Mouse (Mus musculus) heart, adult 9 months (tissue): Measurements from ENCODE around the gene Bcl3.

Experiments
- DNase-seq, 2 experiments: peaks; one replicate each; pipeline ENCODE4 v3.0.0; 2022; ENCODE audit warnings: low spot score in 2 of 2

The Bcl3 gene

DNA sequence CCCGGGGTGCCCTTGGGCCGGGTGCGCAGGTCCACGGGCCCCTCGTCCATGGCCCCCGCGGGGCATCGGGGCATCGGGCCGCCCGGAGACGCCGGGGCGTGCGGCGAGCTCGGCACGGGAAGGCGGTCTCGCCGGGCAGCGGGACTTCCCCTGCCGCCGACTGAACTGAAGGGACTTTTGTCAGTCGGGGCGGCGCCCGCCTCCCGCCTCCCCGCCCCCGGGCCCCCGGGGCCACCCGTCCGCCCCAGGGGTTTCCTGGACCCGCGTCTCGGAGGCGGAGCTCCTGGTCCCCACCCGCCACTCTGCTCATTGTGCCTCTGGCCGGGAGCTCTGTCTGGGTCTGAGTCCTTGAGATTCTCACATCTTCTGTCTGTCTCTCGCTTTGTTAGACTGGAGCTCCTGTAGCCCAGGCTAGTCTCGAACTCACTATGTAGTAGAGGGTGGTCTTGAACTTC is at the start of gene Bcl3:
TSS of gene Bcl3 (minus strand) at position 167 of the 455 bp plus-strand sequence.
- peak; percentile 81 to 83 for DNase-seq

DNA sequence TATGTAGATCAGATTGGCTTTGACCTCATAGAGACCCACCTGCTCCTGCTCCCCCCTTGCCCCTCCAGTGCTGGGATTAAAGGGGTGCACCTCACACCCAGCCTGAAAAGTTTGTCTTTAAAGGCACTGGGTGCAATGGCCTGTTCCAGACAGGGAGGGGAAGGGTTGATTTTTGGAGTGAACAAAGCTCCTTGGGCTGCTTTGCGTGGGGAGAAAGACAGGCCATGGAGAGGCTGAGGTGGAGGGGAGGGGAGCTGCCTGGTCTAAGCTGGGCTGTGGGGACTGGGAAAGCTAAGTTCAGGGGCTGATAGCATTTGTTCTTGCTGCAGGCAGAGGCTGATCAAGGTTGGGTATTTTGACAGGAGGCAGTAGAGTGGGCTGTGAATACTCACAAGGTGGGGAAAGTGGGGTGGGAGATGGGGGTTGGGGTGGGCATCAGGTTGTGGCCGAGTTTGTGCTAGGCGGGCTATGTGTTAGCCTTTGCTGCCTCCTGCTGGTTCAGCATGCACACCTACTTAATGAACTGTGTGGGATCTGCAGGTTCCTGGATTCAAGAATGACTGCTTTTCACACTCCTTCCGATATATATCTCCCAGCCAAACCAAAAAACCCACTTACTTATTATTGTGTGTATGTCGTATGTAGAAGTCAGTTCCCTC is 49.5 kb upstream of the Bcl3 start:
- peak in 1 of 2 experiments; percentile 40 for DNase-seq

DNA sequence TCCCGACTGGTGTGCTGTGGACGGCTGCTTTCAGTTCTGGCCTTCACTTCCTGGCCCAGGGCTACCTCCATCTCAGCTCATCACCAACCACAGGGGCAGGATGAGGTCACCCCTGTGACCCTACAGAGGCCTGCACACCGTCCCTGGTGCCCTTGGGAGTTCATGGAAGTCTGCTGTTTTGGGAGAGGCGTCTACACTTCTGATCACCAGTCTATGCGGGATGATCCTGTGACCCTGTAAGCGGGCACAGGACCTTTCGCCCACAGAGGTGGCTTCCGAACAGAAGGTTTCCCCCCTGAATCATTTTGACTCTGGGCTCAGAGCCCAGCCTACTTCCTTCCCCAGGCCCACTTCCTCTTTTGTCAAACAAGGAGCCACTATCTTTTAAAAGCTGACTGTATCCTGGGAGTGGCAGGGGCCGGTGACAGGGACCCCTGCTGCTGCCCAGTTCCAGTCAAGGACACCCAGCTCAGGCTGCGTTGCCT is 48.6 kb upstream of the Bcl3 start:
- DNase-seq: peak; percentile 55 to 67

DNA sequence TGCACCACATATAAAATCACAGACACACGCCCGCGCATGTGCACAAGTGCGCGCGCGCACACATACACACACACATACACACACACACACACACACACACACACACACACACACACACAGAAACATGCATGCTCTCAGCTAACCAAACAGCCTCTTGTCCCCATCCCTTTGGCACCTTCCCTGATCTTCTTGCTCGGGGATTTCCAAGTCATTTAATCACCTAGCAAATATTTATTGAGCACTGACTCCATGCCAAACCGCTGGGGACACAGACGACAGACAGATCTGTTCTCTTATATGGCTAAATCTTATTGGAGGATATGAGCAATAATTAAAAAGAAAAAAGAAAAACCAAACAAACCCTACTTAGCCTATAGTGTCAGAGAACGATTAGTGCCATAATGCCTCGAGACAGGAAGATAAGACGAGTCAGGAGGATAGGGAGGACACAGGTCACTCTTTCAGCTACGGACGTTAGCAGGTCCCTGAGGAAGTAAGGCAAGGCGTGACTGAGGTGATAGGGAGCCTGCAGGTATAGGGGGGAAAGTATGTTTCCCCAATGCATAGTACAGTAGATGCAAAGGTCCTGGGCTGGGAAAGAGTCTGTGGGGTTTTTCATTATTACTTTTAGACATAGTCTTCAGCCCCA is 45.3 kb upstream of the Bcl3 start:
- no peak for DNase-seq

DNA sequence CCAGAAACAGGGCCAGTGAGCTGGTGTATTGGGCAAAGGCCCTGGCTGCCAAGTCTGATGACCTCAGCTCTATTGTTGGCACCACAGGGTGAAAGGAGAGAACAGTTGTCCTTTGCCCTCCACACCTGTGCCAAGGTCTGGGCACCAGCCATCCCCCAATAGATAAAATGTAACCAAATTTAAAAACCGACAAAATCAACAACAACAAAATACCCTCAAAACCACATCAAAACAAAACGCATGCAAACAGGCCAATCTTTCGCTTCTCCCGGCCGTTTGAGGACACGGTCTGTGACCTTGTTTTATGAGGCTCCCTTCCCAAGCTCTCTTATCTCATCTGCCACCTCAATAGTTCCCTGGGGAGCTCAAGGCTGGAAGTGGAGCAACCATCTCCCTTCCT is 43.9 kb upstream of the Bcl3 start:
- peak in 1 of 2 experiments; percentile 52 for DNase-seq

DNA sequence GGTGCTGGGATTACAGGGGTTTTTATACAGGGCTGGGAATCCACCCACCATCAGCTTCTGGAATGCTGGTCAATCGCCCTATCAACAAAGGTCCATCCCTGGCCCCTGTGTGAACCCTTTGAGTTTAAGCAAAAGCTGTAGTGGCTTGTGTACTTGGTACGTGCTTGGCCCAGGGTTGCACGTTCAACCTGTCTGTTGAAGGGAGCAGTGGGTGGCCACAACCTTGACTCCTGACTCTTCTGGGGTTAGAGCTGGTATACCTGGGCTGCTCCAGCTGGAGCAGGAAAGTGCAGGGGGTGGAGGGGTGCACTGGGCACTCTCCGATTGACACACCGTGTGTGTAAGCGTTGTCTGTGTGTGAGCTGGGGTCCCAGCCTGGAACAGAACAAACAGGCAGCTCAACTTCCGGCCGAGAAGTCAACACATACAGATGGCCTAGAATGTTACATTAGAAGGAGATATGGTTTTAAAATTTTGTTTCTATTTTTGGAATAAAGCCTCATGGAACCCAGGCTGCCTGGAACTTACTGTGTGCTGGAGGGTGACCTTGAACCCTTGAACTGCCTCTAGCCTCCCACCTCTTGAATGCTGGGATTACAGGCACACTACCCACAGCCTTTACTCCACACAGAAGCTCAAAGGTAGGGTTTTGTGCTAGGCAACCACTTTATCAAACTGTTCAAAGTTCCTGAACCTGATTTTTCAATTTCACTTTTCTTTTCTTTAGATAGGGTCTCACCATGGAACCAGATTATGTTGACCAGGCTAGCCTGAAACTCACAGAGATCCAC is 42.9 kb upstream of the Bcl3 start:
- DNase-seq: no peak

DNA sequence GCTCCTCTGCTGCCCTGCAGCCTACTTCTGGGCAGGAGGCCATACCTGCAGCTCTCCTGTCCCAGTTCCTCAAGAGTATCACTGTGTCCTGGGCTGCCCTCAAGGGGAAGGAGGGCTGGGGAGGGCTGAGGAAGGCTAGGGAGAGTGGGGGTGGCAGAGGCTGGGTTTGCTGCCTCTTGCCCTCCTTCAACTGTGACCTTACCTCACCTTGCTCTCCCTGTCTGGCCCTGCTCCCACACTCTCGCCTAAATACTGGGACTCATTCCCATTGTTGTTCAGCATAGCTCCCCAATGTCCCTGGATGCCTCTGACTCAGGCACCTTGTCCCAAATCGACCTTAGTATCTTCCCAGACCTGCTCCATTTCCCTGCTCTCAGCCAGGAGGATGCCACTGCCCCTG is 41.7 kb upstream of the Bcl3 start:
- peak; percentile 31 to 70 for DNase-seq

DNA sequence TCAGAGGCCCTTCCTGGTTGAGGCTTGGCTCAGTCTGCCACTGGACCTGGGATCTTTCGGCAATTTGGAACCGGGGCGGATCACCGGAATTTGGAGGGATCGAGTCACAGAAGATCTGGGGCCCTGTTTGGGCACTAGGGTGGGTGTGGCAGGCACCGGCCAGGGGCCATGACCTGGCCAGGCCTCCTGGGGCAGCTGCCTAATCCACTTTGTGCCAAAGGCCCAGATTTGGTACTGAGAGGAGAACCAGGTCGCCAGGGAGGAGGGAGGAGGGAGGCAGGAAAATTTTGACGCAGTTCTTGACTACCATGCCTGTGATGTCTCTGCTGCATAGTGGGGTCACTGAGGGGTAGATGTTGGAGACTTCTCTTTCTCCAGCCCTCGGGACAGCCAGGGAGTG is 38.6 kb upstream of the Bcl3 start, which contains the start of gene Ceacam16:
TSS of gene Ceacam16 (minus strand) at position 101 of the 400 bp plus-strand sequence.
- DNase-seq: no peak

DNA sequence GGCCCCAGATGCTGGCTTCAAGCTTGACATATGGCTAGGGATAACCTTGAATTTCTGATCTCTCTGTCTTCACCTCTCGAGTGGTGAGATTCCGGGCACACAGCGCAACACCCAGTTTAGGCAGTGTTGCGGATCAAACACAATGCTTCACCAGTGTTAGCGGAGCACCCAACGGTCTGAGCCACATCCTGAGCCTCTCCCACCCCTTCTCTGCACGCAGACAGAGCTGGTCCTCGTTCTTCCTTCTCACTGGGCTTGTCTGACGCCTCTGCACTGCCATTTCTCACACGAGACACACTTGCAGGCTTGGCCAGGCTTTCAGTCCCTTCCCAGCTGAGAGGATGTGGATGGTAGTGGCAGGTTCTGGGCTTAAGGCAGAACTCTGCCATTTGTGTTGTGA is 37.2 kb upstream of the Bcl3 start:
- no peak for DNase-seq

DNA sequence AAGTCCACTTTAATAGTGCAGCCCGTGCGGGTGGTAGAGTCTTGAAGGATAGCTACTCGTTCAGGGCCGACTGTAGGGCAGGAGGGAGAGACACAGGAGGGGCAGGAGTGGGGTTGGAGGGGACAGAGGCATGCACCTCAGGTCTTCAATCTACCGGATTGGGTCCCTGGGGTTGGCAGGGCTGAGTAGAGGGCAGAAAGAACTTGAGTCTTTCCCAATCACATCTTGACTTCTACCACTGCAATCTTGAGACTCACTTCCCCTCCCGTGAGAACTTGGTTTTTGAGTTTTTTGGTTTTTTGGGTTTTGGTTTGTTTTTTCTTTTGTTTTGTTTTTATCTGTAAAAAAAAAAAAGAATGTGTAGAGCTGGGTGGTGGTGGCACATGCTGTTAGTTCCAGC is 33.7 kb upstream of the Bcl3 start:
- DNase-seq: no peak

DNA sequence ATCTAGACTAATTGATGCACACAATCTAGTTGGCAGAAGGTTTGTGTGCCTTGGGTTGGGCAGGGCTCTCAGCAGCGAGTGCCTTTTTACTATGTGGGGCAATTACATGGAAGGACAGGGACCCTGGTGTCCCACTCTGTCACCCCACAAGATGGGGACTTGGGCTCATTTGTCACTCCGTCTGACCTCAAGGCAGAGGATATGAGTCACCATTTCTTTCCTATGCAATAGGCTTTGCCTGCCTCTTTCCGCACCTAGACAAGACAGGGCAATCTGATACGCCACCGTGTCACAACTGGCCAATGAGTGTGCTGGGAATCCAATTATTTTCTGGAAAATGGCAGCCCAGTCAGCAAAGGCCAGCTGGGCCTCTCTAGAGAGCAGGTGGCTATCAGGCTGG is 33.1 kb upstream of the Bcl3 start:
- no peak for DNase-seq

DNA sequence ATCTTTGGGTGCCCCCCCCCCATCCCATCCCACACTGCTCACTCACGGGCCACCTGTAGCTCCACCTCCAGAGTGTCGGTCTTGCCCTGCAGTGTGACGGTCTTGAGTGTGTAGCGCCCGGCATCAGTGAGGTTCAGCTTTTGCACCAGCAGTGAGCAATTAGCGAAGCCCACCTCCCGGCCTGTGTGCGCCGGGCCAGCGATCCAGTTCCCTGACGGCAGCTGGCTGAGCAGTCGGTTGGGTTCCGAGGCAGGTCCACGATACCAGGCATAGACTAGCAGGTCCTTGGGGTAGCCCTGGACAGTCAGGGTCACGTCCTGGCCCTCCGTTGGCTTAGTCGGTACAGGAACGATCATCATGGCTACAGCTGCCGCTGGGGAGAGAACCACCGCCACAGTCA is 31.0 kb upstream of the Bcl3 start:
- DNase-seq: no peak

DNA sequence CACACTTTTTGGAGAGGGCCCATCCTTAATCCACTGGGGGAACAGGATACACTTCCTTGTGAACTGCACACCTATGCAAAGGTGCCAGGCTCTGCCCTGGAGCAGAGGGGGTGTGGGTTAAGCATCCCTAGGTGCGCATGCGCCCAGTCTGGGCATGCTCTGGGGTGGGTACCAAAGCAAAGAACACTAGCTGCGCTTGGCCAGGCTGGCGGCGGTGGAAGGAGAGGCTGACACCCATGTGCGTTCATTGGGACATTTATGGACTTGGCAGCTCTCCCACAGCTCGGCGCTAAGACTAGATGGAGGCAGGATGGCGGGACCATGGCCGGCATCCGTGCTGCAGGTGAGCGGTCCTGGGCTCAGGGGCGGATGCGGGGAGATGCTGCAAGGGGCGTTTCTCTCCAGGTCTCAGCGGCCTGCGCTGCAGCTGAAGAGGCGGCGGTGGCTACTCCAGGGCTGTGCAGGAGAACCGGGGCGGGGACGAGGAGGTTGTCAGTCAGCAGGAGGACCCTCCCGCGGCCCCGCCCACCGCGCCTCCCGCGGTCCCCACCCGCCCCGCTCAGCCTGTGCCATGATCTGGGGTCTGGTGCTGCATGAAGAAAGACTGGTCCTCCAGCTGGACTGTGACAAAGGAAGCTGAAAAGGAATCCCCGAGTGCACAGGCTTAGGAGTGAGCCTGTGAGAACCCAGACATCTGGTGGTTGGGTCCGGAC is 29.4 kb upstream of the Bcl3 start, which contains the start of gene Gm19345:
TSS of gene Gm19345 (plus strand) at position 146 of the 713 bp plus-strand sequence.
- DNase-seq: no peak

DNA sequence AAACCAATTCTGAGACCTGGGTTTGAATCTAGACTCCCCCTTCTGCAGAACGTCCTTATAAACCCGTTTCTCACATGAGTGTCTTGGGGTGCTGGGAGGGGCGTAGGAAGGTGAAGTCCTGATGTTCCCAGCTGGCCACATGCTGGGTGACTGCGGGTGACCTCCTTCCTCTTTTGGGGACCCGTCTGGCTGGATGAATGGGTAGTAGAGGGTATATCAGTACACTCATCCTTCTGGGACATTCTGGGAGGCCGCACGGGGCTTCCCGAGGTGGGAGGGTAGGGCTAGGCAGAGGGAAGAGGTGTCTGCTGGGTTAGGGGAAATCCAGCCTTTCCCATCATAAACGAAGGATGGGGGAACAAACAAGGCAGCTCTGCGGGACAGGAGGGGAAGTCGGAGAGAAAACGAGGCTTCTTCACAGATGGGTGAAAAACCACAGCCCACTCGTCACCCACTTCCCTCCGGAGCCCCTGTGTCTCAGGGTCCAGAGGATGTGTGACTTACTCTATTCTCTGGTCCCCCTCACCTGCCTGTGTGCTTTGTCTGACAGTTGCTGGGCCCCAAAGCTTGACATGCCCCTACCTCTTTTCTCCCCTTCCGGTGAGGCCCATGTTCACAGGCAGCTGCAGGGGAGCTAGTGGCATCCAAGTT is 22.1 kb upstream of the Bcl3 start:
- no peak for DNase-seq

DNA sequence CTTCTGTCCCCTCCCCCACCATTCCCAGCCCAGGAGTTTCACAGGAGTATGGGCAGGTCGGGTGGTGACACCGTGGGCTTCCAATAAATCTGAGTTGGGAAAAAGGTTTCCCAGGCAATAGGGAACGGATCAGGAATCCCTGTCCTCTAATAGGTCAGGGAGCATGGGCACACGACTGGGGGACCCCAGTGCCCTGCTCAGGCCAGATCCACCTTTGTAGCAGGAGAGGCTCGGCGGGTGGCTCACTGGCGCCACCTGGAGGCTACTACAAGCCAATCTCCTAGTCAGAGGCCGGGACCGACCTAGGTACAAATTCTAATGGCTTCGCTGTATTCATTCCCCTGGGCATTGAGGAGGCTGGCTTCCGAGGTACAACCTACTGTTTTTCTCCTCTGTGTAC is 21.0 kb upstream of the Bcl3 start:
- DNase-seq: peak; percentile 67 to 77

DNA sequence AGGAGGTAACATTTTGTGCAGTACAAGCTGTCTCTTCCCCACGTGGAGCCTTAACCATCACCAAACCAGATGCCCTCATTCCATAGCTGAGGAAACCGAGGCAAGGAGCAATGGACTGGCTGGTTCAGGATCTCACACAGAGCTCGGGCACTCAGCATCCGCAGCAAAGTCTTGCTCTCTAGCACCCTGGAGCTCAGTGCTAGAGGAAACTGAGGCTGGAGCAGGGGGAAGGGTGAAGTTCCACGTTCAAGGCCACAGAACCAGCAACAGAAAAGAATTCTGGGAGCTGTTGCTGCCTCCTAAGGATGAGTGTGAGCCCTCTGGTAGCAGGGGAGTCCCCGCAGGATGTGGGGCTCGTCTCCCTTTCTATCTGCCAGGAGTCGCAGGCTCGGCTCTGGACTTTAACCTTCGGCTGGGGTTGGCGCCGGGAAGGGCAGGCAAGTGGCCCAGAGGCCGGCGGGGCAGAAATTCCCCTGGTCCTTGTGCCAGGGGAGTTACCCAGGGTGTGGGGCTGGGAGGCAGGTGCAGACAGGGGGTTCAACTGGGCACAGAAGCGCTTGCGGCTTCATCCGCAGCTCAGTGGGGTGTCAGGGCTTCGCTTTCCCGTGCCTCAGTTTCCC is 20.4 kb upstream of the Bcl3 start:
- peak in 1 of 2 experiments; percentile 40 for DNase-seq

DNA sequence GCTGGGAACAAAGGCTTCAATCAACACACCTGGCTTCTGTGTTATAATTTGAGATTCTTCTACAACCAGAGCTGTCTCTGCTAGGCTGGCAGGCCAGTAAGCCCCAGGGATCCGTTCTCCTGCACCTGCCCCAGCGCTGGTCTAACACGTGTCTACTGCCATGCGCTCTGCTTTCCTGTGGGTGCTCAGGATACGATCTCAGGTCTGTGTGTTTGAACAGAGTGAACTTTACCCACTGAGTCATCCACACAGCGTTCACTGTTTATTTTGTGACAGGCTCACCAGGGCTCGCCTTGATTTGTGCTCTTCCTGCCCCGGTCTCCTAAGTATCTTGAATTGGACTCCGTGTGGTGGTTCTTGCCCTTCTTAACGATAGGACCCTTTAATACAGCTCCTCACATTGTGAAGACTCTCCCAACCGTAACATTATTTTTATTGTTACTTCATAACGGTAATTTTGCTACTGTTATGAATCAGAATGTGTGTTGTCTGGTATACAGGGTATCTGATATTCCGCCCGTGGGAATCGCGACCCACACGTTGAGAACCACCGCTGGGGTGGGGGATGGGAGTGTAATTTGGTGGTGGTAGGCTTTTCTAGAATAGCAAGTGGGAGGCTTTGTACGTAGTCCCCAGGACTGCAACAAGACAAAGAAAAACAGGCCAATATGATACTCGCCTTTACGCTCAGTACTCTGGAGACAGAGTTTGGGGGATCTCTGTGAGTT is 19.3 kb upstream of the Bcl3 start:
- no peak for DNase-seq

DNA sequence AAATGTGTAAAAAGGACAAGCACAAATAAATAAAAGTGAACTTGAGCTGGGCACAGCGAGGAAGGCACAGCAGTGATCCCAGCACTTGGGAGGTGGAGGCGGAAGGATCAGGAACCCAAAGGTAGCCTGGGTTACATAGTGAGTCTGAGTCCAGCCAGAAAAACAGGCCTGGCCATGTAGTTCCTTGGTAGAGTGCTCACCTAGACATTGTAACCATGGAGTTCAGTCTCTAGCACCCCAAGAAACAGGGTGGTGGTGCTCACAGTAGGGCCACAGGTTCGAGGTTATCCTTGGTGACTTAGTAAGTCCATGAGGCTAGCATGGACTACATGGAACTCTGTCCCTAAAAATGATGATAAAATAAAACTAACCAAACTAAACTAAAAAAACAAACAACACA is 18.4 kb upstream of the Bcl3 start:
- no peak for DNase-seq

DNA sequence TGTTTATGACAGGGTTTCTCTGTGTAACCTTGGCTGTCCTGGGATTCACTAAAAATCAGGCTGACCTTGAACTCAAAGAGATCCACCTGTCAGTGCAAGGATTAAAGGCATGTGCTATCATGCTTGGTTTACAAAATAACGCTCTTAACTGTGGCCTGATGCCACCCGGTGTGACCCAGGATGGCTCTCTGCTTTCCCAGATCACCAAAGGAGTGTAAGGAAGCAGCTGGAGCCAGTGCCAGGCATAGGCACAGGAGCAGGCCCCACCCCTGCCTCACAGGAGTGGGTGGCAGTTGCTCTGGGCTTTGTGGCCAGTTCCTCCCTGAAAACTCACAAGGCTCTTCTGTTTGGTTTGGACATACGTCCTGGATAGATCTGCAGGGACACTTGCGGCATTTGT is 17.8 kb upstream of the Bcl3 start:
- no peak for DNase-seq

DNA sequence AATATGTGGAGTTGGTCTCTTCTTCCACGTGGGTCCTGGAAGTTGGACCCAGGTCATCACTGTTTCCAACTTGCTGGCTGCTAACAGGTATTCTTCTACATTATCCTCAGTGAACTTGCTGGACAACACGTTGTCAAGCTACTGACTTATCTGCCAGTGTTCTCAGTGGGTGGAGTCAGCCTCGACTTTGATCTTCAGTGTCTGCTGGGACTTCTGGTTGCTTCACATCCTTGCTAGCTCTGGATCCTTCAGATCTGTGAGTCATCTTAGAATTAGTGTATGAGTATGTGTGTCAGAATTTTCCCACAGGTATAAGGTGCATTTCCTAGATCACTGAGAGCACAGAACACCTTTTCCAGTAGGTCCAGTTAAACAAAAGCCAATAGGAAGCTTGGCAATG is 14.3 kb upstream of the Bcl3 start:
- no peak for DNase-seq
